Mouse (Mus musculus): ENCODE data around the gene Cenpp. TPM values are rescaled to one million over a fixed set of nuclear protein-coding genes. Genes with fewer than 3 reads are reported as not detected.

Cenpp gene
- polyA plus RNA-seq, 1 experiment from 2014 or later, result 5.7 TPM

DNA sequence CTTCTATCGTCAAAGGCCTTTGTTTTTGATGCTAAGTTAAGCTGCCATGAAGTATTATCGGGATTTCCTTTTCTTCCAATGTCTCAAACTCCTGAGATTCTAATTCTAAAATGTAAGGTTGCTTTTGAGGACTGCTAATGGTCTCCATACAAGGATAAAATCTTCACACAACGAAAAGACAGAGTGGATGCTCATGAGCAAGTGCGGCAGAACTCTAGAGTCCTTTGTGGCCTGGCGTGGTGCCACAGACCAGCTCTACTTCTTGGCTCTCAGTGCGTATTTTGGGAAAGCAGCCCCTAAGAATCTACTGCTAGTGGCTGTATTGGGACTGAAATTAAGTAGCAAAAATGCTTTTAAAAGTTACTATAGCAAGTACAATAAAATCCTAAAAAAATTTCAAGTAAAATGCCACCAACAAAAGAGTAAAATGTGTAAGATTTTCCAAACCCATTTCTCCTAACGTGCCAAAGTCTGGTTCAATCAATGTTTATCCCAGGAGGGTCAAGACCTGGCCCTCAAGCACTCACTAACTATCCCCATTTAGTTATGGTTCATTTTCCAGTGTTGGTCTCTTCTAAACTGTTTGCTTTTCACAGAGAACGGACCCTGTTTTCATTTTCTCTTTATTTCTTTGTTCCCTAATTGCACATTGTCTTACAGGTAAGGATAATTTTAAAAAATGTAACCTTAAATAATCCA, 68.1 kb downstream of the Cenpp start:
- H3K9me3 ChIP-seq, result no peaks in the 10 kb centered on the region

DNA sequence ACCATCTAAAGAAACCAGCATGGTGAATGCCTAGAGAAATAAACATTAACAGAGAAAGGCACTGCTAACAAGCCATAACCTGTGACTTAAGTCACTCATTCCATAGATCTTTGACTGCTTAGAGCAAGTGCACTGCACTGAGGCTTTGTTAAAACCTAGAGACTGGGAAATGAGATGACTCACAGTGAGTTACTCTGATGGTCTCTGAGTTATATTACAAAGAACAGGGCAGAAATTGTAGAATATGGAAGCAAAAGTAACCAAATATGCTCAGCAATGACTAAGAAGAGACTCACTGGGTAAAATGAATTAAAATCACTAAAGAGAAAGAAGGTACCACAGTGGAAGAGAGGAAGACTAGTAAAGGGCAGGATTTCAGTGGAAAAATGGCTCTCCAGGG, 68.7 kb downstream of the Cenpp start:
- no peaks in the 10 kb centered on the region for H3K36me3 ChIP-seq (replicated peaks)
- H3K4me1 ChIP-seq, result no peaks in the 10 kb centered on the region
- H3K27me3 ChIP-seq (replicated peaks), result no peaks in the 10 kb centered on the region
- no peak overlapping the region for H3K27ac ChIP-seq
- no peak for ATAC-seq (replicated peaks)
- H3K4me2 ChIP-seq, result no peak overlapping the region
- H3K9ac ChIP-seq, result no peak overlapping the region
- H3K9me3 ChIP-seq, result no peaks in the 10 kb centered on the region
- H3K4me3 ChIP-seq, result no peak overlapping the region

More for the DNA sequence above, 68.1 kb downstream of the Cenpp start:
- Histone ChIP-seq H3K36me3 (replicated peaks) (no peaks in the 10 kb centered on the region), H3K4me2 (no peak overlapping the region), H3K4me1 (no peaks in the 10 kb centered on the region), H3K27ac (no peak overlapping the region), H3K9ac (no peak overlapping the region), H3K4me3 (no peak overlapping the region), H3K27me3 (replicated peaks) (no peaks in the 10 kb centered on the region)
- no peak for ATAC-seq (replicated peaks)
- 81% methylated on average over 8 of the region's 8 CpGs for WGBS

DNA sequence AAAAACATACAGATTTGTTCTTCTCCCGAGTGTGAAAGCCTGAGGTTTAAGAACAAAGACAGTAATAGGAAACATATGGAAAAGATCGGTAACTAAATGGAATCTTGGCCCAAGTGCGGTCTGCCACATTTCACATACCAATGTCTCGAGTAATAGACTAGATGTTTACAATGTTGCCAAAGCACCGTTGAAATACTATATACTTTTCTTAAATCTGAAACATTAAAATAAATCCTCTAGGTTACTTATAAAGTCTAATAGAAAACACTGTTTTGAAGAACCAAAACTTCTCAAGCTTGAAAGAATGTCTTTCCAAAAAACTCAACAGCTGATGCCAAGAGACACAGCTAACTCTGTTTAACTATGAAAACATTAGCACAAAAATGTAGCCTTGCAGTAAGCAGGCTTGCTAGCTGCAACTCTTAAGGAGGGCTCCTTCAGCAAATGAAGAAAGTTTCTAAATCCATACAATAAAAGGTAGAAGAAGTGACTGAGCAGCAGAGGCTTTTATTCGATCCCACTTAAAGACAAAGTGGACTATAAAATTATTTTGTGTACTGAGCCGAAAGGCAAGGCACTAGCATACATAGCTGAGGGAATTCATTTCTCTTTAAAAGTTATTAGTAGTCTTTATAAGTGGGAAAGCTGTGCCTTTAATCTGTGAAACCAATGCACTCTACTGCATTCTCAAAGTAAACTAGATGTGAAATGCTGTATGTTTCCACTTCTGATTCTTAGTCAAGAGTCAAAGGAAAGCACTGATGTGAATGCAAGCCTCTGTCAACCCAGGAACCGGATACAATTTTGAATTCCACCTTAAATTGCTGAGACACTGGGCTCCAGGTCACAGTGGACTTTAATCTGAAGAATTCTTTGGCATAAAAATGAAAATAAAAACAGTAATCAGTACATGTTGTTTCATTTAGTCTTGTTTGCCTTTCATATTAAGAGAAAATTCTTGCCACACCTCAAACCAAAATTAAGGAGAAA, 70.7 kb downstream of the Cenpp start, which contains the start of gene Omd:
TSS of gene Omd (plus strand) at position 922 of the 990 bp plus-strand sequence.
- Histone ChIP-seq H3K4me3 (no peak within 1 kb of the TSS), H3K27me3 (replicated peaks) (no peaks in the 10 kb centered on the region), H3K9me3 (no peaks in the 10 kb centered on the region), H3K4me2 (no peak within 1 kb of the TSS), H3K27ac (no peak within 1 kb of the TSS), H3K4me1 (no peaks in the 10 kb centered on the region), H3K36me3 (replicated peaks) (no peaks in the 10 kb centered on the region), H3K9ac (no peak within 1 kb of the TSS)
- WGBS, result 86% methylated on average over 8 of the region's 8 CpGs
- ATAC-seq (replicated peaks), result no peak

DNA sequence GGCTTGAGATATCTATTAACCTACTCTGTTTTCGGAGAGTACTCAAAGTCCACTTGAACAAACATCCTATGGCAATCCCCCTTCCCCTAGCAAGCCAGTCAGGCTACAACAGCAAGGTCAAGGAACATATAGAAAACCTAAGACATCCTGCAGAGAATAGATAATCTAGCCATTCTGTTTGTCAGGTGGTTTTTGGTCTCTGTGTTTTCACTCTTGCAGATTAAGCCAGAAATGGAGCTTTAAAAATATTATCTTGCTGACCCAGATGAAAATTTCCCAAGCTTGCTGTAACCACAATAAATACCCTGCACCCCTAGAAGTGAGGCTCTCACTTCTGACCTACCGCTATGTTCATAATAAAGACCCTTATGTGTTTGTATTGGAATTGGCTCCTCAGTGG, 81.2 kb downstream of the Cenpp start:
- Histone ChIP-seq H3K27ac (no peak overlapping the region), H3K27me3 (replicated peaks) (no peaks in the 10 kb centered on the region), H3K4me3 (no peak overlapping the region), H3K9ac (no peak overlapping the region), H3K36me3 (replicated peaks) (no peaks in the 10 kb centered on the region), H3K9me3 (no peaks in the 10 kb centered on the region), H3K4me1 (no peaks in the 10 kb centered on the region), H3K4me2 (no peak overlapping the region)
- WGBS, result 91% methylated on average over 2 of the region's 2 CpGs
- ATAC-seq (replicated peaks), result no peak

DNA sequence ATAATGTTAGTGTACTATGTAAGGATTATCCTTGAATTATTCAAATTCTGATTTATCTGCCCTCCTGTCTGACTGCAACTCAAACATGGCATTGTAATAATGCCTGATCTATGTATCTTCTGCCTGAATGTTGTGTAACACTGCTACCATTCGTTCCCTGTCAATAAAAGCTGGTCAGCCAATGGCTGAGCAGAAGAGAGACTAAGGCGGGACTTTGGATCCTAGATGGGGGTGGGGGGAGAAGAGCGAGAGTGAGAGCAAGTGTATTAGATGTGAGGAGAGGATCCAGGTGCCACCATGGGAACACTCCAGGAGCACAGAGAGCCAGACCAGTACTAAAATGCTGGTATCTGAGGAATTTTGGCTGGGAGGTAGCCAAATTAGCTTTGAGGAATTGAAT, 82.2 kb downstream of the Cenpp start:
- H3K4me1 ChIP-seq, result no peaks in the 10 kb centered on the region
- WGBS, result 76% methylated on average over 3 of the region's 3 CpGs
- no peak for ATAC-seq (replicated peaks)
- H3K9me3 ChIP-seq, result no peaks in the 10 kb centered on the region
- H3K27ac ChIP-seq, result no peak overlapping the region
- H3K36me3 ChIP-seq (replicated peaks), result no peaks in the 10 kb centered on the region
- no peak overlapping the region for H3K4me2 ChIP-seq
- no peak overlapping the region for H3K9ac ChIP-seq
- no peaks in the 10 kb centered on the region for H3K27me3 ChIP-seq (replicated peaks)
- no peak overlapping the region for H3K4me3 ChIP-seq

DNA sequence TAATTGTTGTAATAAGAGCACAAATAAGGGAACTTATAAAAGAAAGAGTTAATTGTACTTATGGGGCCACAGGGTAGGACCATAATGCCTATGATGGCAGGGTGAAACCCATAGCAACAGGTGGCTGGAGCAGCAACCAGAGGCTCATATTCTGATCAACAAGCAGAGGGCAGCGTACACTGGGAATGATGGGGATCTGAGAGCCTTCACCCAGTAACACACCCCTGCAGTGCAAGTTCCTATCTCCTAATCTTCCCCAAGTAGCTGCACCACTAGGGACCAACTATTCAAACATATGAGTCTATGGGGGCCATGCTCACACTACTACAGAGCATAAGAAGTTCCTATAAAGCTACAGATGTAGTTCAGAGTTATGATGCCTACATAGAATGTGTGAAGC, 88.2 kb downstream of the Cenpp start:
- Histone ChIP-seq H3K27ac (no peak overlapping the region), H3K27me3 (replicated peaks) (no peaks in the 10 kb centered on the region), H3K4me3 (no peak overlapping the region), H3K4me1 (no peaks in the 10 kb centered on the region), H3K9me3 (no peaks in the 10 kb centered on the region), H3K36me3 (replicated peaks) (no peaks in the 10 kb centered on the region), H3K9ac (no peak overlapping the region), H3K4me2 (no peak overlapping the region)
- ATAC-seq (replicated peaks), result no peak
- WGBS, result 83% methylated on average over 1 of the region's 1 CpGs

DNA sequence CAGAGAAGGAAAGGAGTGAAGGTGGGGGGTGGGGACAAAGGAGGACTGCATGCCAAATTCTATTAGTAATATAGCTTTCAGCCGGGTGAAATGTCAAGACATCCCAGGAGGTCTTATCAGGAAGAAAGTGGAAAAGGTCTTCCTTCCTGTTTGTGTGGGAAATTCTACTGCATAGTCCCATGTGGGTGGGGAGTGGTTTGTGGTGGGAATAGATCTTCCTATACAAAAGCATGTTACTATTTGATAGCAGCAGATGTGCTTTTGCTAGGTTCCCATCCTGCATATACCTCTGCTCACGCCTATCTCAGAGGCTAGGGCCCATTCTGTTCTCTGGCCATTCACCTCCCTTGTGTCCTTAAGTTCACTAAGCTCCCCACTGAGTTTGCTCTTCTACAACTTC, 91.7 kb downstream of the Cenpp start:
- Histone ChIP-seq H3K4me3 (no peak overlapping the region), H3K4me1 (no peaks in the 10 kb centered on the region), H3K9me3 (no peaks in the 10 kb centered on the region), H3K27me3 (replicated peaks) (no peaks in the 10 kb centered on the region), H3K4me2 (no peak overlapping the region), H3K9ac (no peak overlapping the region), H3K27ac (no peak overlapping the region), H3K36me3 (replicated peaks) (no peaks in the 10 kb centered on the region)
- 59% methylated on average over 2 of the region's 2 CpGs for whole genome bisulfite sequencing
- ATAC-seq (replicated peaks), result no peak

DNA sequence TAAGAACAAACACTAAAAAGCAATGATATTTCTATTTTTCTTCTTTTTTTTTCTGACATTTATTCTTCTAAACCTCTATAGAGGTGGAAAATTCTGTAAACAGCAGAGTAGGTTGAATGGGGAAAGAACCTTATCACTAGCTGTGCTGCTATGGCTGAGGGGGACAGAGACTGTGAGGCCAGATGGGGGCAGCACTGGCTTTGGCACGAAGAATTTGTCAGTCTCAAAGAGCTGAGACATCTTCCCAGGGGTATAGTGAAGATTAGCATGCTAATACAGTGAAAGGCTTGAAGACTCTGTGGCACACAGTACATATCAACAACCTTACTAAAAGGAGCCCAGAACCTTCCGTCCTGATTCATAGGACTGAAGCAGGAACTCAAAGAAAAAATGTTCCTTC, 93.4 kb downstream of the Cenpp start:
- Histone ChIP-seq H3K4me1 (no peaks in the 10 kb centered on the region), H3K9ac (no peak overlapping the region), H3K36me3 (replicated peaks) (no peaks in the 10 kb centered on the region), H3K4me3 (no peak overlapping the region), H3K4me2 (no peak overlapping the region), H3K27ac (no peak overlapping the region), H3K9me3 (no peaks in the 10 kb centered on the region), H3K27me3 (replicated peaks) (no peaks in the 10 kb centered on the region)
- ATAC-seq (replicated peaks), result no peak
- WGBS, result 34% methylated on average over 2 of the region's 2 CpGs

DNA sequence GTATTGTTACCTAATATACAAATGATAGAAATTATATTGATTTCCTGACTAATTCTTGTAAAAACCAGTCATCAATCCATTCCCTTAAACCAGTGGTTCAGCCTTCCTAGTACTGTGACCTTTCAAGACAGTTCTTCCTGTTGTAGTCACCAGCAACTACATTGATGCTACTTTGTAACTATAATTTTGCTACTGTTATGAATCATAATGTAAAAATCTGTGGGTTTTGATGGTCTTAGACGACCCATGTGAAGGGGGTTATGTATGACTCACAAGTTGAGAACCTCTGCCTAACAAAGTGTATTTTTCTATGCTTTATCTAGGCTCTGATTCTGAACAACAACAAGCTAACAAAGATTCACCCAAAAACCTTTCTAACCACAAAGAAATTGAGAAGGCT, 95.7 kb downstream of the Cenpp start:
- H3K27me3 ChIP-seq (replicated peaks), result no peaks in the 10 kb centered on the region
- no peak overlapping the region for H3K27ac ChIP-seq
- H3K4me2 ChIP-seq, result no peak overlapping the region
- H3K36me3 ChIP-seq (replicated peaks), result no peaks in the 10 kb centered on the region
- H3K4me1 ChIP-seq, result no peaks in the 10 kb centered on the region
- ATAC-seq (replicated peaks), result no peak
- no peak overlapping the region for H3K9ac ChIP-seq
- H3K4me3 ChIP-seq, result no peak overlapping the region
- WGBS, result 85% methylated on average over 1 of the region's 1 CpGs
- no peaks in the 10 kb centered on the region for H3K9me3 ChIP-seq

DNA sequence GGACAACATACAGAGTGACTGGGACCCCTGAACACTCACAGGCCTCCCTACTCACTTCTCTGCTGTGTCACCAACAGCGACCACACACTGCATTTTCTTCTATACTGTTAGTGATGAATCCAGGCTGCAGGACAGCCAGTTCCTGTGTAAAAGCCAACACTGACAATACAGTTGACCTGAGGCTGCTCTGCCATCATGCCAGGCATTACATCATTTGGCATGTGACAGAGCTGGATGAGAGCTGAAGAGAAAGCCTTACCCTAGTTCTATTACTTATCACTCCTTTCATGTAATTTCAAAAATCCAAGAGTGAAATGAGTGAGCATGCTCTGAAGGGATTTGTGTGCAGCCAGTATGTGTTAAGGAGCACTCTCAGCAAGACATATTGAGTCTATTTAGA, 96.4 kb downstream of the Cenpp start:
- no peak overlapping the region for H3K9ac ChIP-seq
- no peaks in the 10 kb centered on the region for H3K27me3 ChIP-seq (replicated peaks)
- H3K9me3 ChIP-seq, result no peaks in the 10 kb centered on the region
- 97% methylated on average over 1 of the region's 1 CpGs for WGBS
- H3K36me3 ChIP-seq (replicated peaks), result no peaks in the 10 kb centered on the region
- H3K4me2 ChIP-seq, result no peak overlapping the region
- H3K4me3 ChIP-seq, result no peak overlapping the region
- ATAC-seq (replicated peaks), result no peak
- H3K4me1 ChIP-seq, result no peaks in the 10 kb centered on the region
- no peak overlapping the region for H3K27ac ChIP-seq

DNA sequence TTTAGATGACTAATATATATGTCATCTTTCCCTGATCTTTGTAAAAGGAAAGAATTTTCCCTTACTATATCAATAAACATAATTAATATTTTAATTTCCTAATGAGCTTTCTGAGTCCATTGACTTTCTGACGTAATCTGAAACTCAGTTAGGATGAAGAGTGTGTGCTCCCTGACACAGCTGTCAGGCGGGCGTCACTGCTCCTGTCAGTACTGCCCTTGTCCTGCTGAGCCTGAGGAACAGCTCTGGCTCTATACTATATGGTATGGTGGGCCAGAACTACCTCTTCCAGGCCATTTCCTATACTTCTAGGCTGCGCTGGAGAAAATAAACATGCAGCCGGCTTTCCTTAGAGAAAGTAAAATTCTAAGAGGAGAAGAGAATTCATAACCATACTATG, 98.1 kb downstream of the Cenpp start:
- no peak for ATAC-seq (replicated peaks)
- WGBS, result 80% methylated on average over 5 of the region's 5 CpGs

DNA sequence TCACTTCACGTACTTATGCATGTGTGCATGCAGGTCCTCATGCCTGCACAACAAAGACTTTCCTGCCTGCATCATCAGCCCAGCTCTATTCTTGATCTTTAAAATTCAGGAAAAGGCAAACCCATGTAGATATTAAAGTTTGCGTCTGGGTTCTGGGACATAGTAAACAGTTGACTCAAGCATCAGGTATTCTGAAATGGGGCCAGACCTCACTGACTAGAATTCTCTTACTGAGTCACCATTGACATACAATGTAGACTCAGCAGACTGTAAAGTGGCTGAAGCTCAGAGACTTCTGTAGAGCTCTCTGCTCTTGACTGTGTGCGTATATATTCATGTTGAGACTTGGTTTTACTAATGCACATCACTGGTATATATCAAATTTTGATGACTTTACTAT, 103.0 kb downstream of the Cenpp start:
- H3K27me3 ChIP-seq (replicated peaks), result no peaks in the 10 kb centered on the region
- H3K9me3 ChIP-seq, result no peaks in the 10 kb centered on the region
- no peaks in the 10 kb centered on the region for H3K36me3 ChIP-seq (replicated peaks)
- no peaks in the 10 kb centered on the region for H3K4me1 ChIP-seq
- H3K4me3 ChIP-seq, result no peak overlapping the region
- 93% methylated on average over 3 of the region's 3 CpGs for WGBS
- no peak overlapping the region for H3K9ac ChIP-seq
- no peak overlapping the region for H3K27ac ChIP-seq
- ATAC-seq (replicated peaks), result no peak
- H3K4me2 ChIP-seq, result no peak overlapping the region

More for the DNA sequence above, 98.1 kb downstream of the Cenpp start:
- H3K4me3 ChIP-seq, result no peak overlapping the region
- no peaks in the 10 kb centered on the region for H3K4me1 ChIP-seq
- H3K4me2 ChIP-seq, result no peak overlapping the region
- no peaks in the 10 kb centered on the region for H3K27me3 ChIP-seq (replicated peaks)
- H3K36me3 ChIP-seq (replicated peaks), result no peaks in the 10 kb centered on the region
- no peak overlapping the region for H3K27ac ChIP-seq
- H3K9ac ChIP-seq, result no peak overlapping the region
- H3K9me3 ChIP-seq, result no peaks in the 10 kb centered on the region

All from midbrain, embryonic 15.5 days (tissue).